Mouse (Mus musculus): Measurements from ENCODE around the gene Nhlrc1.

DNA sequence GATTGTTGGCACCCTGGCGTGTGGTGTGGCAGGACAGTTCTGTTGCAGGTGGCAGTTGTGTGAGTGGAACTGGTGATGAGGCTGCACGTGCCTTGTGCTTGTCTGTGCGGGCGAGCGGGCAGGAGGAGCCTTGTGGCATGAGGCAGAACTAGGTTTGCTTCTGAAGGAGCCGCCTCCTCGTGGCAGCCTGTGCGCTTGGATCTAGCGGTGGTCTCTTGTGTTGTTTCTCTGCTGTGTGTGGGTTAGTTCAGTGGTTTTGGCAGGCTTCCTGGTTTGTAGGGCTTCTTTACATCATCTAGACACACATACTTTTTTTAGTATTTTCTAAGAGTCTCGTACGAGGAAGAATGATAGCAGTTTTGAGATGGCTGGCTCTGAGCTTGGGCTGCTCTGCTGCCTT is 41.5 kb upstream of the Nhlrc1 start:
- TF ChIP-seq CTCF (IDR thresholded peaks at IDR 0.05; ENCODE audit: insufficient read depth, low read depth, low read length) (no peak), POLR2A (IDR thresholded peaks at IDR 0.05; ENCODE audit: insufficient read depth, low read depth, low read length) (no peak)
